Mouse (Mus musculus): ENCODE measurements around the gene Stard7. TPM values are rescaled to one million over a fixed set of nuclear protein-coding genes. Genes with fewer than 3 reads are reported as not detected.

Stard7 gene
- polyA plus RNA-seq, 1 experiment from 2014 or later = 76.1 TPM

DNA sequence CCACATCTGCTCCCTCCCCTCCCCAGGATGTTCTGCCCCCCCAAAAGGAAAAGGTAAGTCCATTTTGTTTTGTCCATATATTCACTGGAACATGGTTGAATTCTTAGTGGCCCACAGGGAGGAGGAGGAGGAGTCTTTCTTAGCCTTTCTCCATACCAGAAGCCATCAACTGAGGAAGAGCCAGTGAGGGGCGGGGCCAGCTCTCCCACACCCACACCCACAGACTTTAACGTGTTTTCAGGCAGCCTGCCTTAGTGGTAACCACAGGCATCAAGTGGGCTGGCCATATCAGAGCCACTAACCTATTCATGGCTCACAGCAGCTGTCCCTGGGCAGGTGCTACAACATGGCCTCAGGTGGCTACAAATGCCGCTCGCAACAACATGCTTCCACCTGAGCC is 68.8 kb downstream of the Stard7 start:
- Histone ChIP-seq H3K4me1 (ENCODE audit: insufficient read depth, low read length) (peaks cover 20% of the 10 kb centered on the region), H3K36me3 (ENCODE audit: insufficient read depth, low read length) (no peaks in the 10 kb centered on the region), H3K9me3 (ENCODE audit: low read length) (no peaks in the 10 kb centered on the region), H3K9ac (replicated peaks; ENCODE audit: low read length) (no peak overlapping the region), H3K4me3 (ENCODE audit: low read length) (no peak overlapping the region), H3K27me3 (ENCODE audit: insufficient read depth, low read length) (no peaks in the 10 kb centered on the region), H3K27ac (ENCODE audit: low read length) (no peak overlapping the region), H3K4me2 (replicated peaks; ENCODE audit: low read depth, low read length) (no peak overlapping the region)
- ATAC-seq (ENCODE audit: low FRiP score, low TSS enrichment) = no peak
- WGBS = 72% methylated on average over 4 of the region's 4 CpGs

GRCm38 (mm10) chr2:127339262-127339661 is 69.2 kb downstream of the Stard7 start:
- WGBS = 72% methylated on average over 6 of the region's 6 CpGs
- no peaks in the 10 kb centered on the region for H3K27me3 ChIP-seq (ENCODE audit: insufficient read depth, low read length)
- H3K4me3 ChIP-seq (ENCODE audit: low read length) = no peak overlapping the region

GRCm38 (mm10) chr2:127341159-127341558 is 71.1 kb downstream of the Stard7 start:
- Histone ChIP-seq H3K27ac (ENCODE audit: low read length) (no peak overlapping the region), H3K27me3 (ENCODE audit: insufficient read depth, low read length) (no peaks in the 10 kb centered on the region), H3K36me3 (ENCODE audit: insufficient read depth, low read length) (no peaks in the 10 kb centered on the region), H3K9ac (replicated peaks; ENCODE audit: low read length) (no peak overlapping the region), H3K4me1 (ENCODE audit: insufficient read depth, low read length) (0 out of 2 replicates have a peak, but pooled peaks cover 4% of the 10 kb centered on the region), H3K4me3 (ENCODE audit: low read length) (no peak overlapping the region), H3K9me3 (ENCODE audit: low read length) (no peaks in the 10 kb centered on the region), H3K4me2 (replicated peaks; ENCODE audit: low read depth, low read length) (no peak overlapping the region)
- 9% methylated on average over 3 of the region's 3 CpGs for WGBS
- ATAC-seq (ENCODE audit: low FRiP score, low TSS enrichment) = 0 out of 2 replicates have a peak, but pooled peaks have one; percentile 20

More at GRCm38 (mm10) chr2:127339262-127339661, 69.2 kb downstream of the Stard7 start:
- Histone ChIP-seq H3K9me3 (ENCODE audit: low read length) (no peaks in the 10 kb centered on the region), H3K4me1 (ENCODE audit: insufficient read depth, low read length) (peaks cover 17% of the 10 kb centered on the region), H3K4me2 (replicated peaks; ENCODE audit: low read depth, low read length) (no peak overlapping the region), H3K27ac (ENCODE audit: low read length) (no peak overlapping the region), H3K36me3 (ENCODE audit: insufficient read depth, low read length) (no peaks in the 10 kb centered on the region), H3K9ac (replicated peaks; ENCODE audit: low read length) (no peak overlapping the region)
- no peak for ATAC-seq (ENCODE audit: low FRiP score, low TSS enrichment)

GRCm38 (mm10) chr2:127346334-127346733 is 76.3 kb downstream of the Stard7 start:
- Histone ChIP-seq H3K36me3 (ENCODE audit: insufficient read depth, low read length) (no peaks in the 10 kb centered on the region), H3K27me3 (ENCODE audit: insufficient read depth, low read length) (no peaks in the 10 kb centered on the region), H3K9ac (replicated peaks; ENCODE audit: low read length) (no peak overlapping the region), H3K27ac (ENCODE audit: low read length) (no peak overlapping the region), H3K4me3 (ENCODE audit: low read length) (no peak overlapping the region), H3K4me1 (ENCODE audit: insufficient read depth, low read length) (no peaks in the 10 kb centered on the region), H3K4me2 (replicated peaks; ENCODE audit: low read depth, low read length) (no peak overlapping the region), H3K9me3 (ENCODE audit: low read length) (no peaks in the 10 kb centered on the region)
- ATAC-seq (ENCODE audit: low FRiP score, low TSS enrichment) = peak; percentile 65; the same call in 1 of the 2 replicates
- 61% methylated on average over 1 of the region's 1 CpGs for WGBS

GRCm38 (mm10) chr2:127347147-127347985 is 77.3 kb downstream of the Stard7 start:
- Histone ChIP-seq H3K4me2 (replicated peaks; ENCODE audit: low read depth, low read length) (no peak overlapping the region), H3K9me3 (ENCODE audit: low read length) (no peaks in the 10 kb centered on the region), H3K4me3 (ENCODE audit: low read length) (no peak overlapping the region), H3K36me3 (ENCODE audit: insufficient read depth, low read length) (no peaks in the 10 kb centered on the region), H3K4me1 (ENCODE audit: insufficient read depth, low read length) (no peaks in the 10 kb centered on the region), H3K27ac (ENCODE audit: low read length) (no peak overlapping the region), H3K27me3 (ENCODE audit: insufficient read depth, low read length) (no peaks in the 10 kb centered on the region), H3K9ac (replicated peaks; ENCODE audit: low read length) (no peak overlapping the region)
- WGBS = 75% methylated on average over 13 of the region's 13 CpGs
- ATAC-seq (ENCODE audit: low FRiP score, low TSS enrichment) = no peak

Other genes with a start within 250 kb of the Stard7 start
- gene Blvra, start 199.6 kb upstream of the Stard7 start, polyA plus RNA-seq (2015; fragmentation: Nextera tagmentation; extraction: Ambion mirVana) = 47.4 and 51.5 TPM in 2 replicates
- 91.5 and 96.6 TPM in 2 replicates for gene Ncaph, start 136.3 kb upstream of the Stard7 start, polyA plus RNA-seq (2015; fragmentation: Nextera tagmentation; extraction: Ambion mirVana)
- 24.0 and 27.1 TPM in 2 replicates for gene Itpripl1, start 126.8 kb upstream of the Stard7 start, polyA plus RNA-seq (2015; fragmentation: Nextera tagmentation; extraction: Ambion mirVana)
- 1.6 and 2.1 TPM in 2 replicates for gene 1810024B03Rik, start 61.9 kb upstream of the Stard7 start, polyA plus RNA-seq (2015; fragmentation: Nextera tagmentation; extraction: Ambion mirVana)
- gene Snrnp200, start 61.8 kb upstream of the Stard7 start, polyA plus RNA-seq (2015; fragmentation: Nextera tagmentation; extraction: Ambion mirVana) = 67.2 and 70.5 TPM in 2 replicates
- gene Ciao1, start 22.4 kb upstream of the Stard7 start, polyA plus RNA-seq (2015; fragmentation: Nextera tagmentation; extraction: Ambion mirVana) = 74.2 and 81.7 TPM in 2 replicates
- 29.0 and 29.5 TPM in 2 replicates for gene Tmem127, start 22.3 kb upstream of the Stard7 start, polyA plus RNA-seq (2015; fragmentation: Nextera tagmentation; extraction: Ambion mirVana)
- 7.8 and 8.3 TPM in 2 replicates for gene Dusp2, start 65.9 kb downstream of the Stard7 start, polyA plus RNA-seq (2015; fragmentation: Nextera tagmentation; extraction: Ambion mirVana)
- not detected in 2 replicates for gene Astl, start 68.4 kb downstream of the Stard7 start, polyA plus RNA-seq (2015; fragmentation: Nextera tagmentation; extraction: Ambion mirVana)
- gene Adra2b, start 93.0 kb downstream of the Stard7 start, polyA plus RNA-seq (2015; fragmentation: Nextera tagmentation; extraction: Ambion mirVana) = 7.2 and 7.8 TPM in 2 replicates
- gene Gpat2, start 155.0 kb downstream of the Stard7 start, polyA plus RNA-seq (2015; fragmentation: Nextera tagmentation; extraction: Ambion mirVana) = 0.22 and 0.40 TPM in 2 replicates
- gene Fahd2a, start 174.3 kb downstream of the Stard7 start, polyA plus RNA-seq (2015; fragmentation: Nextera tagmentation; extraction: Ambion mirVana) = 37.0 and 39.0 TPM in 2 replicates

Data from kidney, embryonic 16.5 days (tissue).